Mouse (Mus musculus) urinary bladder, adult 18-20 months (tissue): ENCODE results near the gene Ypel3.
A peak's percentile ranks its signal among the peaks of the same experiment; 100 is the strongest.
"Not testable (repeated sequence)": the region's sequence is repeated elsewhere in the genome, so short reads cannot be mapped to it uniquely, and the experiment has no call there.

ENCODE experiments used
- DNase-seq, 2 experiments: peaks; one replicate each; pipeline ENCODE4 v3.0.0; 2022; ENCODE audit warnings: low spot score in 2 of 2, mixed read lengths in 2 of 2

Ypel3 gene

GRCm38 (mm10) chr7:126776598-126777057 lies at the start of gene Ypel3:
TSS of gene Ypel3 (plus strand) at chr7:126776955.
- peak; percentile 77 to 95 for DNase-seq

GRCm38 (mm10) chr7:126730256-126730789 lies 46.4 kb upstream of the Ypel3 start:
- not testable (repeated sequence) for DNase-seq

- DNase-seq: no peak
Measured at GRCm38 (mm10) chr7:126736122-126736521, 40.6 kb upstream of the Ypel3 start.

GRCm38 (mm10) chr7:126739551-126739950 lies 37.2 kb upstream of the Ypel3 start:
- DNase-seq: no peak

- DNase-seq: no peak
Measured at GRCm38 (mm10) chr7:126740132-126740735, 36.5 kb upstream of the Ypel3 start.

GRCm38 (mm10) chr7:126740977-126741376 lies 35.8 kb upstream of the Ypel3 start:
- DNase-seq: no peak

GRCm38 (mm10) chr7:126741452-126741851 lies 35.3 kb upstream of the Ypel3 start:
- DNase-seq: no peak

GRCm38 (mm10) chr7:126741964-126742482 lies 34.7 kb upstream of the Ypel3 start:
- no peak for DNase-seq

GRCm38 (mm10) chr7:126746066-126746465 lies 30.7 kb upstream of the Ypel3 start:
- DNase-seq: no peak

GRCm38 (mm10) chr7:126746798-126747197 lies 30.0 kb upstream of the Ypel3 start:
- no peak for DNase-seq

GRCm38 (mm10) chr7:126748824-126749223 lies 27.9 kb upstream of the Ypel3 start:
- no peak for DNase-seq

GRCm38 (mm10) chr7:126749582-126750343 lies 27.0 kb upstream of the Ypel3 start:
- DNase-seq: no peak

GRCm38 (mm10) chr7:126754866-126755265 lies 21.9 kb upstream of the Ypel3 start:
- DNase-seq: peak; percentile 51 to 60

GRCm38 (mm10) chr7:126758539-126758938 lies 18.2 kb upstream of the Ypel3 start:
- no peak for DNase-seq

- peak; percentile 77 to 84 for DNase-seq
Measured at GRCm38 (mm10) chr7:126759050-126759671, 17.6 kb upstream of the Ypel3 start, which contains the start of gene Mapk3. TSS of gene Mapk3 (plus strand) at chr7:126759601.

GRCm38 (mm10) chr7:126759672-126760390 lies 16.9 kb upstream of the Ypel3 start:
- DNase-seq: peak in 1 of 2 experiments; percentile 26

GRCm38 (mm10) chr7:126760391-126760802 lies 16.4 kb upstream of the Ypel3 start:
- DNase-seq: peak; percentile 50 to 76

- no peak for DNase-seq
Measured at GRCm38 (mm10) chr7:126760956-126761355, 15.8 kb upstream of the Ypel3 start.

- DNase-seq: no peak
Measured at GRCm38 (mm10) chr7:126761529-126762067, 15.2 kb upstream of the Ypel3 start.

GRCm38 (mm10) chr7:126762471-126763008 lies 14.2 kb upstream of the Ypel3 start:
- no peak for DNase-seq

- DNase-seq: no peak
Measured at GRCm38 (mm10) chr7:126765540-126765939, 11.2 kb upstream of the Ypel3 start.
